Mouse (Mus musculus) heart, embryonic 14.5 days (tissue): ENCODE data around the gene Necab3. TPM values are rescaled to one million over a fixed set of nuclear protein-coding genes. Genes with fewer than 3 reads are reported as not detected.
A peak's percentile ranks its signal among the peaks of the same experiment; 100 is the strongest.

ENCODE experiments used
- ATAC-seq: fragments of 200-750 bp; cut with Nextera tagmentation; 2 replicates; pipeline ENCODE4 v1.8.0; 2017; ENCODE audit warnings: low read depth, moderate TSS enrichment; ENCODE audit not compliant: insufficient number of reproducible peaks, insufficient read depth, low FRiP score
- H3K27ac ChIP-seq, 2 experiments: fragments of 200-500 bp in 1 of 2; fragments of 300-500 bp in 1 of 2; sonication (generic) in 1 of 2; replicated peaks in 1 of 2; 2 replicates each; pipeline ENCODE4 v1.5.1; 2012 to 2014; ENCODE audit warnings: low read depth in 2 of 2, low read length in 2 of 2, control low read depth in 1 of 2, mild to moderate bottlenecking in 1 of 2, mixed read lengths in 1 of 2; ENCODE audit not compliant: control insufficient read depth in 1 of 2, insufficient read depth in 1 of 2
- H3K27me3 ChIP-seq: fragments of 300-500 bp; sonication (generic); 2 replicates; pipeline ENCODE4 v1.6.1; 2014; ENCODE audit warnings: mild to moderate bottlenecking, low read length, control low read depth; ENCODE audit not compliant: control insufficient read depth, insufficient read depth
- H3K36me3 ChIP-seq: fragments of 300-500 bp; sonication (generic); 2 replicates; pipeline ENCODE4 v1.6.1; 2014; ENCODE audit warnings: mild to moderate bottlenecking, control low read depth, low read length, mixed read lengths; ENCODE audit not compliant: control insufficient read depth, insufficient read depth
- H3K4me1 ChIP-seq, 2 experiments: fragments of 200-500 bp in 1 of 2; fragments of 300-500 bp in 1 of 2; sonication (generic) in 1 of 2; 2 replicates each; pipeline ENCODE4 v1.6.1; 2012 to 2014; ENCODE audit warnings: low read length in 2 of 2, control low read depth in 1 of 2, mixed read lengths in 1 of 2; ENCODE audit not compliant: control insufficient read depth in 2 of 2, insufficient read depth in 2 of 2
- H3K4me2 ChIP-seq: fragments of 300-500 bp; sonication (generic); 2 replicates; pipeline ENCODE4 v1.6.1; 2014; ENCODE audit warnings: mild to moderate bottlenecking, low read length
- H3K4me3 ChIP-seq, 2 experiments: fragments of 200-500 bp in 1 of 2; fragments of 300-500 bp in 1 of 2; sonication (generic) in 1 of 2; 2 replicates each; pipeline ENCODE4 v1.5.1; 2012 to 2014; ENCODE audit warnings: low read length in 2 of 2, mild to moderate bottlenecking in 2 of 2, control low read depth in 1 of 2, low read depth in 1 of 2, moderate library complexity in 1 of 2; ENCODE audit not compliant: control insufficient read depth in 1 of 2, insufficient read depth in 1 of 2
- H3K9ac ChIP-seq: fragments of 300-500 bp; sonication (generic); 2 replicates; pipeline ENCODE4 v1.6.1; 2014; ENCODE audit warnings: mild to moderate bottlenecking, low read length
- H3K9me3 ChIP-seq: fragments of 300-500 bp; sonication (generic); 2 replicates; pipeline ENCODE4 v1.6.1; 2016; ENCODE audit warnings: low read length, control low read depth; ENCODE audit not compliant: control insufficient read depth
- WGBS: fragments of 180-500 bp; shearing (Covaris S2); extraction: QIAGEN DNeasy Blood & Tissue Kit; methylation state at CpG from one replicate; pipeline ENCODE4 v1.1.7; 2014; 5-methylcytosine and 5-hydroxymethylcytosine counted together
- polyA plus RNA-seq: library from polyadenylated mRNA; unstranded; fragments of >200 nt; fragmentation: Nextera tagmentation; extraction: Ambion mirVana; gene quantifications from 2 replicates; pipeline ENCODE4 v1.2.1, GENCODE M21; 2014

Gene Necab3
- polyA plus RNA-seq, 1 experiment from 2014 or later = 1.9 TPM

GRCm38 (mm10) chr2:154500758-154501157 is 57.9 kb downstream of the Necab3 start:
- H3K4me1 ChIP-seq = peaks cover 5 to 9% of the 10 kb centered on the region in 2 experiments

GRCm38 (mm10) chr2:154499717-154500247 is 58.9 kb downstream of the Necab3 start:
- Histone ChIP-seq H3K9me3 (no peaks in the 10 kb centered on the region), H3K4me1 (peaks cover 5 to 9% of the 10 kb centered on the region in 2 experiments), H3K27me3 (no peaks in the 10 kb centered on the region), H3K36me3 (peaks cover 41% of the 10 kb centered on the region), H3K4me2 (no peak overlapping the region), H3K4me3 (no peak overlapping the region), H3K9ac (no peak overlapping the region), H3K27ac (no peak overlapping the region)
- WGBS = 90% methylated on average over 2 of the region's 2 CpGs
- ATAC-seq = no peak

More at GRCm38 (mm10) chr2:154500758-154501157, 57.9 kb downstream of the Necab3 start:
- Histone ChIP-seq H3K27me3 (no peaks in the 10 kb centered on the region), H3K27ac (no peak overlapping the region), H3K4me2 (no peak overlapping the region), H3K4me3 (no peak overlapping the region), H3K9me3 (no peaks in the 10 kb centered on the region), H3K36me3 (peaks cover 50% of the 10 kb centered on the region), H3K9ac (no peak overlapping the region)
- no peak for ATAC-seq
- WGBS = 88% methylated on average over 3 of the region's 3 CpGs

DNA sequence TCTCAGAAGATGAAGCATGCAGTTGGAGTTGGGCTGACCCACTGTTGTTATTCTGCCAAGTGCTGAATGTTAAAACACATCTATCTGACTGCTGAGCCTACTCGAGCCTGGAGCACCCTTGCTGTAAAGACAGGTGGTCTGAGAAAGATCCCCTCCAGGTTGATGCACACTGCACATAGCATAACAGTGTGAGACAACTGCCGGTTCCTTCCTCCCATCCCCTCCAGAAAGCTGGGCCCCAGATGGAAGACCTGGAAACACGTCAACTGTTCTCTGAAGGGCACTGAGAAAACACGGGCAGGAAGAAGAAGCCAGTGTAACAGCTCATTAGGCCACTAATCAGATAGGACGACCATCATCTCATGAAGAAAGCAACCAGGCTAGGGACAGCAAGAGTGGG is 60.1 kb downstream of the Necab3 start:
- Histone ChIP-seq H3K9me3 (no peaks in the 10 kb centered on the region), H3K4me2 (no peak overlapping the region), H3K27ac (peak overlapping the region in 1 of 2 experiments; percentile 17; a peak in 2 of 4 replicates), H3K9ac (no peak overlapping the region), H3K4me3 (no peak overlapping the region), H3K4me1 (peaks cover 5 to 9% of the 10 kb centered on the region in 2 experiments), H3K27me3 (no peaks in the 10 kb centered on the region), H3K36me3 (peaks cover 29% of the 10 kb centered on the region)
- no peak for ATAC-seq
- WGBS = 30% methylated on average over 5 of the region's 5 CpGs

DNA sequence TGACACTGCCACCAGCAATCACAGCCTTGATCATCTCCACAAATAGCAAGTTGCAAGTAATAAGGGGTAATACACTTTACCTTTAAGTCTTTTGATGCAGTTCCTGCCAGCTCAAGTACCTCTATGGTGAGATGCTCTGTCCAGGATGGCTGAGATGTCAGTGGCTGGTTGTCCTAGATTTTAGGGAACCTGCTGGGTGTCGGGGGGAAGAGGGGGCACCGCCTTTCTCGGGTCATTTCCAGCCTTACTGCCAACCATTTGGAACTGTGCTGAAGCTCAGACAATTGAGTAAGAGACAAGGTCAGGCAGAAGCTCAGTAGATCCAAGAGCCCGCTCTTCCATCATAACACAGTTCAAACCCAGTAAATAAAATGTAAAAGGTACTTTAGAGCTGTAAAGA is 63.7 kb downstream of the Necab3 start:
- no peaks in the 10 kb centered on the region for H3K9me3 ChIP-seq
- H3K27me3 ChIP-seq = no peaks in the 10 kb centered on the region
- 90% methylated on average over 4 of the region's 4 CpGs for WGBS
- H3K9ac ChIP-seq = no peak overlapping the region
- no peak overlapping the region for H3K27ac ChIP-seq
- H3K36me3 ChIP-seq = no peaks in the 10 kb centered on the region
- H3K4me3 ChIP-seq = no peak overlapping the region
- peaks cover 5 to 18% of the 10 kb centered on the region in 2 experiments for H3K4me1 ChIP-seq
- no peak overlapping the region for H3K4me2 ChIP-seq
- ATAC-seq = no peak

Other genes starting within 250 kb of the Necab3 start
- 10.1 and 14.4 TPM in 2 replicates for gene Cdk5rap1, start 185.9 kb downstream of the Necab3 start, polyA plus RNA-seq
- gene Snta1, start 150.8 kb downstream of the Necab3 start, polyA plus RNA-seq = 23.7 and 26.9 TPM in 2 replicates
- 30.8 and 35.1 TPM in 2 replicates for gene Cbfa2t2, start 122.4 kb downstream of the Necab3 start, polyA plus RNA-seq
- gene 1700003F12Rik, start 11.8 kb downstream of the Necab3 start, polyA plus RNA-seq = 0.42 and 0.50 TPM in 2 replicates
- gene Actl10, start 7.1 kb downstream of the Necab3 start, polyA plus RNA-seq = 0.35 TPM in 1 of 2 replicates, not detected in the other
- 7.2 and 8.6 TPM in 2 replicates for gene E2f1, start 11.0 kb upstream of the Necab3 start, polyA plus RNA-seq
- gene Pxmp4, start 44.8 kb upstream of the Necab3 start, polyA plus RNA-seq = 31.8 and 33.7 TPM in 2 replicates
- gene Zfp341, start 54.4 kb upstream of the Necab3 start, polyA plus RNA-seq = 0.70 and 1.1 TPM in 2 replicates
- gene 4930519P11Rik, start 54.5 kb upstream of the Necab3 start, polyA plus RNA-seq = not detected in 2 replicates
- gene Chmp4b, start 92.8 kb upstream of the Necab3 start, polyA plus RNA-seq = 13.0 and 16.6 TPM in 2 replicates
- gene Gm14214, start 211.1 kb upstream of the Necab3 start, polyA plus RNA-seq = not detected in 2 replicates
- gene Raly, start 232.2 kb upstream of the Necab3 start, polyA plus RNA-seq = 32.5 and 54.2 TPM in 2 replicates
- not detected in 2 replicates for gene a, start 232.5 kb upstream of the Necab3 start, polyA plus RNA-seq